Mouse (Mus musculus) intestine, embryonic 14.5 days (tissue): ENCODE measurements at regions not wholly inside any gene's neighbourhood (a gene's known extent, or its start where the extent isn't known, plus 50 kb on each side); places are given as distances from the start of the nearest gene placed in this dataset.

ENCODE experiments used
- ATAC-seq: fragments of 200-750 bp; cut with Nextera tagmentation; replicated peaks from 2 replicates; pipeline ENCODE4 v1.8.0; 2017; ENCODE audit warnings: low read depth, moderate number of reproducible peaks, moderate TSS enrichment, moderate library complexity; ENCODE audit not compliant: low FRiP score, low TSS enrichment
- DNase-seq: peaks from one replicate; pipeline ENCODE4 v3.0.0-alpha.2; 2018; ENCODE audit warnings: low spot score
- H3K27ac ChIP-seq: fragments of 300-500 bp; sonication (generic); 2 replicates; pipeline ENCODE4 v1.5.1; 2014; ENCODE audit warnings: low read depth, mild to moderate bottlenecking, control low read depth
- H3K27me3 ChIP-seq: fragments of 300-500 bp; sonication (generic); replicated peaks from 2 replicates; pipeline ENCODE4 v1.6.1; 2014; ENCODE audit warnings: low read length, control low read depth; ENCODE audit not compliant: control insufficient read depth, insufficient read depth
- H3K36me3 ChIP-seq: fragments of 300-500 bp; sonication (generic); 2 replicates; pipeline ENCODE4 v1.6.1; 2014; ENCODE audit warnings: low read length, control low read depth; ENCODE audit not compliant: control insufficient read depth, insufficient read depth
- H3K4me1 ChIP-seq: fragments of 300-500 bp; sonication (generic); replicated peaks from 2 replicates; pipeline ENCODE4 v1.6.1; 2014; ENCODE audit warnings: low read length, control low read depth, mixed read lengths; ENCODE audit not compliant: control insufficient read depth, insufficient read depth
- H3K4me2 ChIP-seq: fragments of 300-500 bp; sonication (generic); 2 replicates; pipeline ENCODE4 v1.6.1; 2014; ENCODE audit warnings: low read length
- H3K4me3 ChIP-seq: fragments of 300-500 bp; sonication (generic); 2 replicates; pipeline ENCODE4 v1.5.1; 2014; ENCODE audit warnings: low read depth, low read length, control low read depth, mixed read lengths
- H3K9ac ChIP-seq: fragments of 300-500 bp; sonication (generic); 2 replicates; pipeline ENCODE4 v1.6.1; 2014; ENCODE audit warnings: mild to moderate bottlenecking, low read length
- H3K9me3 ChIP-seq: fragments of 300-500 bp; sonication (generic); 2 replicates; pipeline ENCODE4 v1.6.1; 2016; ENCODE audit warnings: low read length, control low read depth; ENCODE audit not compliant: control insufficient read depth
- WGBS: fragments of 180-500 bp; shearing (Covaris S2); extraction: QIAGEN DNeasy Blood & Tissue Kit; methylation state at CpG from one replicate; pipeline ENCODE4 v1.1.7; 2014; 5-methylcytosine and 5-hydroxymethylcytosine counted together

DNA sequence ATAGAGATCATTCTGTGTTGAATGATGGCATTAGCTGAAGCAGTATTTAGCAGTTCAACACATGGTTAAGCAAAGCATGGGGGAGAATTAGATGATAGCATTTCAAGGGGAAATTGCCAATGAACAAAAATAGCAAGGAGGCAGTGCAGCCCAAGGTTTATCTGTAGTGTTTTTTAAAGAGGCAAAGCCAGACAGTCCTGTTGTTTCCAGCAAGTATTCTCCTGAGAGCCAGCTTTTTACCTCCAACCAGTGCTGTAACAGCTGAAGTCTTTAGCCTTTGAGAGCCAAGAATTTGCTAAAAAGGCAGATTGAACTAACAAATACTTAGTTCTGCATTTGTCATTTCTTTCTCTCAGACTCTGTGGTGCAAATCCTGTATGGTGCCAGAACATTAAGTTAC, 305.1 kb upstream of the Arx start:
- Histone ChIP-seq H3K9ac (no peak overlapping the region), H3K27me3 (no peaks in the 10 kb centered on the region), H3K4me1 (no peaks in the 10 kb centered on the region), H3K4me2 (no peak overlapping the region), H3K9me3 (no peaks in the 10 kb centered on the region), H3K27ac (no peak overlapping the region), H3K36me3 (no peaks in the 10 kb centered on the region), H3K4me3 (no peak overlapping the region)
- ATAC-seq = no peak
- DNase-seq = no peak

DNA sequence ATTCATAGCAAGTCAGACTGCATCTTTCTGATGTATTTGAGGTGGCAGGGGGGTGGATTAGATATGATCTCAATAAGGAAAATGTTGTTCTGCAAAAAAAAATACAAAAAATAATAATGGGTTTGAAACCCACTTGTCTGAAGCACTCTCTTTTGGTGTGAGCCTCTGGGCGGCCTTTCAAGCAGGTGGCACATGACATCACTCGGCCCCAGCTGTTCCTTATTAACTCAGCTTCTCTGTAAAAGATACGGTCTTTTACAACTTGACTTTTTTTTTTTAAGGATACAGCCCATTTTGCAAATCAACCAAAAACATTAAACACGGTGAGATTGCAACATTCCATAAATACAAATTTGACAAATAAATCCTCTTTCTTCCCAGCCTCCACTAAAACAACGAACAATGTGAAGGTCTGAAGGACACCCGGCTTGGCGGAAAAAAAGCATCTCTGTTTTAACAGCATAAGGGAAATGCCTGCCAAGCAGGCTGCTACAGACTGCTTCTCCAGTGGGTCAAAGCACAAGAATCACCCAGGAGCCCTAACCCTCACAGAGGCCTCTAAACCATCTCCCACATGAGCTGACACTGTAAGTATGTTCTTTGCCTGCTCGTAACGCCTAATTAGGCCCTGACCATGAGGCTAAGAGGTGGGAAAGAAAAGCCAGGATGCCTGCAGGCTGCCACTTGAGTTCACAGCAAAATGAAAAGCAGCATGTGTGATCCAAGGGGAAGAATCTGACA, 283.8 kb upstream of the Arx start:
- no peak for DNase-seq
- Histone ChIP-seq H3K9ac (no peak overlapping the region), H3K4me1 (no peaks in the 10 kb centered on the region), H3K4me2 (no peak overlapping the region), H3K36me3 (no peaks in the 10 kb centered on the region), H3K4me3 (no peak overlapping the region), H3K27me3 (no peaks in the 10 kb centered on the region), H3K9me3 (no peaks in the 10 kb centered on the region), H3K27ac (no peak overlapping the region)
- ATAC-seq = no peak
- WGBS = 69% methylated on average over 9 of the region's 9 CpGs

- H3K27ac ChIP-seq = no peak overlapping the region
- ATAC-seq (no peak), DNase-seq (no peak)
- H3K4me1 ChIP-seq = no peaks in the 10 kb centered on the region
- no peak overlapping the region for H3K4me2 ChIP-seq
- no peaks in the 10 kb centered on the region for H3K9me3 ChIP-seq
- 68% methylated on average over 2 of the region's 2 CpGs for whole genome bisulfite sequencing
- no peaks in the 10 kb centered on the region for H3K27me3 ChIP-seq
- no peak overlapping the region for H3K9ac ChIP-seq
- no peak overlapping the region for H3K4me3 ChIP-seq
- H3K36me3 ChIP-seq = no peaks in the 10 kb centered on the region
These were observed 279.6 kb upstream of the Arx start for GRCm38 (mm10) chrX:93006681-93007080.

DNA sequence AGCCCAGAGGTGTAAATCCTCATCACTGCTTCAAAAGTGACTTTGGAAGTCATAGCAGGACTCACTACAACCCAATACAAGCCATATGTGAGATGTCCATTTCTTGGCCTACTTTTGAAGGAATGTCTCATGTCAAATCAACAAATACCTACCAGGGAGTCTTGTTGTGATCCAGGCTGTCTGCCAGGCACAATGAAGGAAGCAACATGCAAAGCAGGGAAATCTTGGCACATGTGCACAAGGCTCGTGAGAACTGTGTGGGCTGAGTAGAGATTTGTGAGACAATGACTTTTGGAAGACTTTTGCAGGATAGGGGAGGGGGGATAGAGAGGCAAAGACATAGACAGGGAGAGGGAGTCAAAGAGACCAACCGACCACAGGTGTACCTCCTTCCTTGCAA, 274.7 kb upstream of the Arx start:
- Histone ChIP-seq H3K36me3 (no peaks in the 10 kb centered on the region), H3K9me3 (no peaks in the 10 kb centered on the region), H3K27ac (no peak overlapping the region), H3K9ac (no peak overlapping the region), H3K27me3 (no peaks in the 10 kb centered on the region), H3K4me1 (no peaks in the 10 kb centered on the region), H3K4me3 (no peak overlapping the region), H3K4me2 (no peak overlapping the region)
- DNase-seq (no peak), ATAC-seq (no peak)
- 58% methylated on average over 2 of the region's 2 CpGs for WGBS

DNA sequence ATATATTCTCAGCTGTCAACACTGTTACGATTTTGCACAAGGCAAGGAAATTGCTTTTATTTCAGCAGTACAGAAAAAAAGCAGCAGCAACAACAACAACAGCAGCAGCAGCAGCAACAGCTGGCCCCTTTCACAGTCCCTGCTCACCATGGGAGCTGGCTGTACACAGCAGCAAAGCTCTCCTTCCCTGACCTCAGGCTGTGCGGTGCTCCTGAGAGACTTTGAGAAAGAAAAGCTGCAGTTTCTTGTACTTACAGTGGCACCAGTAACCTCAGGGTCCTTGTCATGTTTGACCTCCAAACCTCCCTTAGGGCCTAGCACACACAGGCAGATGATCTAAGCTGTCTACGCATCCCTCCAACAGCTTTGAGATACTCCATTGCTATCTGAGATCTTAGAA, 269.9 kb upstream of the Arx start:
- Histone ChIP-seq H3K4me1 (no peaks in the 10 kb centered on the region), H3K9me3 (no peaks in the 10 kb centered on the region), H3K27me3 (no peaks in the 10 kb centered on the region), H3K36me3 (no peaks in the 10 kb centered on the region), H3K4me3 (no peak overlapping the region), H3K9ac (no peak overlapping the region), H3K27ac (no peak overlapping the region), H3K4me2 (no peak overlapping the region)
- WGBS = 46% methylated on average over 3 of the region's 3 CpGs
- no peak for DNase-seq
- ATAC-seq = no peak

- no peaks in the 10 kb centered on the region for H3K4me1 ChIP-seq
- H3K27me3 ChIP-seq = no peaks in the 10 kb centered on the region
- 71% methylated on average over 1 of the region's 1 CpGs for WGBS
- DNase-seq (no peak), ATAC-seq (no peak)
- no peak overlapping the region for H3K4me2 ChIP-seq
- no peaks in the 10 kb centered on the region for H3K9me3 ChIP-seq
- no peak overlapping the region for H3K9ac ChIP-seq
- H3K27ac ChIP-seq = no peak overlapping the region
- H3K36me3 ChIP-seq = no peaks in the 10 kb centered on the region
- no peak overlapping the region for H3K4me3 ChIP-seq
These were observed 245.1 kb upstream of the Arx start for GRCm38 (mm10) chrX:93041096-93041495.

GRCm38 (mm10) chrX:93042736-93043135, 243.5 kb upstream of the Arx start:
- no peaks in the 10 kb centered on the region for H3K36me3 ChIP-seq
- DNase-seq (no peak), ATAC-seq (no peak)
- no peak overlapping the region for H3K27ac ChIP-seq
- no peak overlapping the region for H3K9ac ChIP-seq
- WGBS = 68% methylated on average over 3 of the region's 3 CpGs
- no peaks in the 10 kb centered on the region for H3K4me1 ChIP-seq
- no peaks in the 10 kb centered on the region for H3K27me3 ChIP-seq
- no peak overlapping the region for H3K4me3 ChIP-seq
- H3K4me2 ChIP-seq = no peak overlapping the region
- no peaks in the 10 kb centered on the region for H3K9me3 ChIP-seq

DNA sequence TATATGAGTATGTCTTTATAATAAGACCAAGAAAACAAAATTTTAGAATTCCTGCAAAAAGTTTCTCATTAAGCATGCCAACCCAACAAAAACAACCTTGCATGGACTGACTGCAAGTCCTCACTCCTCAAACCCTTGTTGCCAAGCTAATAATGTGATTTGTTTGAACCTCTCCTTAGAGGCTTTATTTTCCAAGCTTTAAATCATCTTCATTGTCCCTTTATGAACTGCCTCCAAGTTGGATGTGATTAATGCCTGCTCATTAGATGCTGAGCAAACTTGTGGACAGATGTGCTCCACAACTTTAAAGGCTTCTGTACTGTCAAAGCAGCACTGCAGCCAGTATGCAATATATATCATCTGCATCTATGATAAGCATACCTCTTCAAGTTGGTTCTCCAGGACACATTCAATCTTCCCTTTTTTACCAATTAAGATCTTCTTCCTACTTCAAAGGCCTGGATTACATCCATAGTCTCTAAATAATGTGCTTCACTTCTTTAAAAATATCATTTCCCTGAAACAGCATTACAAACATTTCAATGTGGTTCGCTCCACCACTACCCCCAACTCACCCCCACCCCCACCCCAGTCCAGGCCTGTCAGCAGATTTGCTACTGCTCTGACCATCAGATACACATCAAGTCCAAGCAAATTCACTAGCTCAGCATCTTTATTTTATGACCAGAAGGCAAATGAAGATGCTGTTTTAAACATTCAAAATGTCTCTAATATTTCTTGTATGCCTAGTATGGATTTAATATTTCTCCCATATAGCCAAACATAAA, 237.1 kb upstream of the Arx start:
- WGBS = 82% methylated on average over 1 of the region's 1 CpGs
- ATAC-seq = no peak

GRCm38 (mm10) chrX:93049755-93050143, 236.5 kb upstream of the Arx start:
- WGBS = 65% methylated on average over 3 of the region's 3 CpGs
- Histone ChIP-seq H3K4me1 (no peaks in the 10 kb centered on the region), H3K9me3 (no peaks in the 10 kb centered on the region), H3K27ac (no peak overlapping the region), H3K4me3 (no peak overlapping the region), H3K27me3 (no peaks in the 10 kb centered on the region), H3K9ac (no peak overlapping the region), H3K4me2 (no peak overlapping the region), H3K36me3 (no peaks in the 10 kb centered on the region)
- no peak for DNase-seq
- no peak for ATAC-seq

More for the DNA sequence above, 237.1 kb upstream of the Arx start:
- Histone ChIP-seq H3K9me3 (no peaks in the 10 kb centered on the region), H3K4me2 (no peak overlapping the region), H3K9ac (no peak overlapping the region), H3K4me1 (no peaks in the 10 kb centered on the region), H3K27ac (no peak overlapping the region), H3K27me3 (no peaks in the 10 kb centered on the region), H3K4me3 (no peak overlapping the region), H3K36me3 (no peaks in the 10 kb centered on the region)
- no peak for DNase-seq
